Mouse (Mus musculus) NIH3T3 (cell line): ENCODE results near the gene Rpl5.

ENCODE experiments used
- DNase-seq: peaks from one replicate; pipeline ENCODE4 v3.0.0-alpha.2; 2012; ENCODE audit warnings: low read depth

Gene Rpl5

GRCm38 (mm10) chr5:107900206-107901013 is at the start of gene Rpl5:
Rpl5 (plus strand) TSS chr5:107900502.
- DNase-seq = peak; percentile 97

- no peak for DNase-seq
Measured at GRCm38 (mm10) chr5:107853807-107854206, 46.5 kb upstream of the Rpl5 start.

GRCm38 (mm10) chr5:107854556-107854955 is 45.7 kb upstream of the Rpl5 start:
- DNase-seq = no peak

GRCm38 (mm10) chr5:107855546-107855945 is 44.8 kb upstream of the Rpl5 start:
- no peak for DNase-seq

- DNase-seq = no peak
Measured at GRCm38 (mm10) chr5:107858963-107859362, 41.3 kb upstream of the Rpl5 start.

- DNase-seq = no peak
Measured at GRCm38 (mm10) chr5:107863971-107864370, 36.3 kb upstream of the Rpl5 start.

- no peak for DNase-seq
Measured at GRCm38 (mm10) chr5:107866127-107867126, 33.9 kb upstream of the Rpl5 start.

- DNase-seq = peak; percentile 73
Measured at GRCm38 (mm10) chr5:107867970-107868904, 32.1 kb upstream of the Rpl5 start.

- peak; percentile 96 for DNase-seq
Measured at GRCm38 (mm10) chr5:107868905-107869424, 31.3 kb upstream of the Rpl5 start.

- no peak for DNase-seq
Measured at GRCm38 (mm10) chr5:107869701-107870100, 30.6 kb upstream of the Rpl5 start.

- DNase-seq = no peak
Measured at GRCm38 (mm10) chr5:107873330-107873729, 27.0 kb upstream of the Rpl5 start.

GRCm38 (mm10) chr5:107873886-107874302 is 26.4 kb upstream of the Rpl5 start:
- DNase-seq = no peak

- DNase-seq = peak; percentile 74
Measured at GRCm38 (mm10) chr5:107874561-107875260, 25.6 kb upstream of the Rpl5 start, which contains the start of gene Evi5. Evi5 (minus strand) TSS chr5:107875107.

- DNase-seq = no peak
Measured at GRCm38 (mm10) chr5:107875261-107875611, 25.1 kb upstream of the Rpl5 start.

GRCm38 (mm10) chr5:107877053-107877452 is 23.2 kb upstream of the Rpl5 start:
- DNase-seq = no peak

GRCm38 (mm10) chr5:107880710-107881109 is 19.6 kb upstream of the Rpl5 start:
- DNase-seq = no peak

- DNase-seq = no peak
Measured at GRCm38 (mm10) chr5:107889994-107890888, 10.1 kb upstream of the Rpl5 start.

GRCm38 (mm10) chr5:107891515-107891914 is 8.8 kb upstream of the Rpl5 start:
- DNase-seq = peak; percentile 73

- no peak for DNase-seq
Measured at GRCm38 (mm10) chr5:107894676-107895075, 5.6 kb upstream of the Rpl5 start.

GRCm38 (mm10) chr5:107896265-107896664 is 4.0 kb upstream of the Rpl5 start:
- DNase-seq = no peak
